Mouse (Mus musculus) Muller cell, postnatal 12 days (primary cell): Measurements from ENCODE around the gene Erich6b.
A peak's percentile ranks its signal among the peaks of the same experiment; 100 is the strongest.

Experiments
- DNase-seq: peaks from one replicate; pipeline ENCODE4 v3.0.0-alpha.2; 2015; ENCODE audit errors: inconsistent ontology term

Erich6b gene

GRCm38 (mm10) chr14:75642080-75642479 is at the start of gene Erich6b:
Erich6b (plus strand) TSS chr14:75642259.
- no peak for DNase-seq

- no peak for DNase-seq
Measured at GRCm38 (mm10) chr14:75592978-75593377, 49.1 kb upstream of the Erich6b start, which contains the start of gene Spert. Spert (minus strand) TSS chr14:75593116.

- DNase-seq: no peak
Measured at GRCm38 (mm10) chr14:75609176-75609575, 32.9 kb upstream of the Erich6b start.

- no peak for DNase-seq
Measured at GRCm38 (mm10) chr14:75616375-75616774, 25.7 kb upstream of the Erich6b start.

- no peak for DNase-seq
Measured at GRCm38 (mm10) chr14:75622984-75623383, 19.1 kb upstream of the Erich6b start.

GRCm38 (mm10) chr14:75628870-75629269 is 13.2 kb upstream of the Erich6b start:
- DNase-seq: no peak

- DNase-seq: peak; percentile 89
Measured at GRCm38 (mm10) chr14:75635350-75635749, 6.7 kb upstream of the Erich6b start.

- DNase-seq: peak; percentile 6
Measured at GRCm38 (mm10) chr14:75636107-75636506, 6.0 kb upstream of the Erich6b start.

GRCm38 (mm10) chr14:75637641-75638040 is 4.4 kb upstream of the Erich6b start:
- no peak for DNase-seq

GRCm38 (mm10) chr14:75640846-75641245 is 1.2 kb upstream of the Erich6b start:
- DNase-seq: peak; percentile 5

GRCm38 (mm10) chr14:75641369-75641768 is 690 bp upstream of the Erich6b start:
- DNase-seq: no peak

GRCm38 (mm10) chr14:75645461-75645860 is 3.4 kb downstream of the Erich6b start:
- no peak for DNase-seq

- DNase-seq: no peak
Measured at GRCm38 (mm10) chr14:75646060-75646459, 4.0 kb downstream of the Erich6b start.

- DNase-seq: no peak
Measured at GRCm38 (mm10) chr14:75646968-75647829, 5.1 kb downstream of the Erich6b start.

GRCm38 (mm10) chr14:75660936-75661335 is 18.9 kb downstream of the Erich6b start:
- DNase-seq: no peak

- DNase-seq: no peak
Measured at GRCm38 (mm10) chr14:75661548-75661947, 19.5 kb downstream of the Erich6b start.

- no peak for DNase-seq
Measured at GRCm38 (mm10) chr14:75665430-75666180, 23.5 kb downstream of the Erich6b start.

- DNase-seq: no peak
Measured at GRCm38 (mm10) chr14:75669085-75669645, 27.1 kb downstream of the Erich6b start.

- no peak for DNase-seq
Measured at GRCm38 (mm10) chr14:75676316-75676715, 34.3 kb downstream of the Erich6b start.

- DNase-seq: no peak
Measured at GRCm38 (mm10) chr14:75690428-75690827, 48.4 kb downstream of the Erich6b start.

- no peak for DNase-seq
Measured at GRCm38 (mm10) chr14:75696096-75696495, 54.0 kb downstream of the Erich6b start.

- no peak for DNase-seq
Measured at GRCm38 (mm10) chr14:75697928-75698327, 55.9 kb downstream of the Erich6b start.
